Comparison of ENCODE assay signal across 17 mouse cellular contexts in genomic region chr11:57669522-57669921, GRCm38 (mm10). TPM values are rescaled to one million over a fixed set of nuclear protein-coding genes. Genes with fewer than 3 reads are reported as not detected.
DNase-seq lines count a peak whose midpoint lies in the region; ATAC-seq lines count a peak whose summit lies in the region.
"Had no signal": no experiment of that assay in that cellular context is flagged by ENCODE, and none has a peak within 500 bp of the region (broad histone marks: within the 10 kb centered on the region; RNA-seq: fewer than 3 reads in every experiment).

No protein-coding gene starts in this region.

- peak; percentile 75 for DNase-seq in CD4-positive, CD25-positive, alpha-beta regulatory T cell, adult 2 months (ENCODE audit: low read depth, low spot score)
- peak; percentile 75 to 85 for DNase-seq in natural killer cell, adult 2 months (ENCODE audit: low spot score in 2 of 2)
- DNase-seq in thymus, postnatal 36 days, result peak; percentile 46 to 61
- DNase-seq in lung, adult 18-20 months, result no peak
- DNase-seq in liver, result no peak
- DNase-seq: adrenal gland, adult 8-10 months; B cell, adult 2 months; cerebellum, adult 11-12 months; cerebellum, postnatal 14 days; gastrocnemius, postnatal 14 days; heart, adult 18-20 months; kidney, adult 18-20 months; left cerebral cortex, postnatal 4 days; retina, postnatal 1 day had no signal

- peak; percentile 36; the same call in 1 of the 2 replicates for ATAC-seq in common myeloid progenitor, adult 5-6 weeks (replicated peaks; ENCODE audit: low read depth, poor library complexity, severe bottlenecking)
- no peak for ATAC-seq in erythroblast, adult 5-6 weeks (replicated peaks; ENCODE audit: low FRiP score, poor library complexity, severe bottlenecking)
- ATAC-seq: forebrain, embryonic 16.5 days had no signal

RNA-seq across cellular contexts. Expression of gene Galnt10, which starts 24.3 kb away (rescaled TPM):
- total RNA-seq in common myeloid progenitor, adult 5-6 weeks (2017), result 9.2 and 15.1 TPM in 2 replicates
- total RNA-seq in erythroblast, adult 5-6 weeks (2015; ENCODE audit: low replicate concordance), result 39.4 and 43.5 TPM in 2 replicates
- total RNA-seq in erythroblast, adult 5-6 weeks (2017; ENCODE audit: low replicate concordance), result 102 and 103 TPM in 2 replicates

Comparison
In these comparisons a context has a peak if more than half of its experiments do, and no peak if none do; other contexts are left out.
1. DNase-seq: peak in CD4-positive, CD25-positive, alpha-beta regulatory T cell, adult 2 months (single experiment), natural killer cell, adult 2 months (2 of 2) and thymus, postnatal 36 days (2 of 2); none in lung, adult 18-20 months (0 of 2) and liver (single experiment).